Mouse (Mus musculus): ENCODE measurements at regions not wholly inside any gene's neighbourhood (a gene's known extent, or its start where the extent isn't known, plus 50 kb on each side); places are given as distances from the start of the nearest gene placed in this dataset.

DNA sequence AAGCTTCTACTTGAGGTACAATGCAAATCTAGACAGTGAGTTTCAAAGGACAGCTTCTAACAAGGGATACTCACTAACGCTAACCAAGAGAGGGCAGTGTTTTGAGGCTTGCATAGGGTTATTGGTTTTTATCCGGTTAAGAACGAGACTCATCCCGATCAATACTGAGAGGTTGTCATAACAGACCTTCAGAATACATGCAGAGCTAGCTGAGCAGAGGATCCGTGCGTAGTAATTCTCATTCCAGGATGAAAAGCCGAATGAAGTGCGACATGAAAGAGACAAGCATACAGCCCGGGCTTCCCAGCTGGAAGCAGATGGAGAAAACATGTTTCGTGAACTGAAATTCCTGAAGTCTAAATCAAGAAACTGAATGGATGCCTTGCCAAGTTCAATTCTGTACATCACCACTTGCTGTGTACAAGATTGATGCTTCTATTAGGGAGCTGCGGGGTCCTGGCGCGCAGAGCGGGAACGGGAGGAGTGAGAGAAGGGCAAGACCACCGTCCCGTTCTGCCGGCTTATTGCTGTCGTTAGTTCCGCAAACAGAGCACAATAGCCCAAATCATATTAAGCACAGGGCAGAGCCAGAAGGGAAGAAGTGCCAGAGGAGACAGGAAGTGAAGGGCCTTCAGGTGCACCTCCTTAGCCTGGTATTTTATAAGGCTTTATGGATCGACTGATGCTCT, 65.4 kb upstream of the Tes start:
- ATAC-seq (ENCODE audit: low FRiP score) (no peak), DNase-seq (ENCODE audit: low spot score) (no peak)
- Histone ChIP-seq H3K36me3 (ENCODE audit: control insufficient read depth, insufficient read depth, low read length) (no peaks in the 10 kb centered on the region), H3K9ac (ENCODE audit: low read depth, low read length) (no peak overlapping the region), H3K27ac (ENCODE audit: low read depth, low read length) (no peak overlapping the region), H3K4me1 (replicated peaks; ENCODE audit: control insufficient read depth, insufficient read depth, low read length) (0 out of 2 replicates have a peak, but pooled peaks cover 2% of the 10 kb centered on the region), H3K4me3 (ENCODE audit: low read depth, low read length) (no peak overlapping the region), H3K4me2 (replicated peaks; ENCODE audit: low read depth, low read length) (no peak overlapping the region), H3K9me3 (ENCODE audit: control insufficient read depth, low read length) (no peaks in the 10 kb centered on the region), H3K27me3 (ENCODE audit: control insufficient read depth, insufficient read depth, low read length) (no peaks in the 10 kb centered on the region)
- WGBS: 68% methylated on average over 21 of the region's 21 CpGs

DNA sequence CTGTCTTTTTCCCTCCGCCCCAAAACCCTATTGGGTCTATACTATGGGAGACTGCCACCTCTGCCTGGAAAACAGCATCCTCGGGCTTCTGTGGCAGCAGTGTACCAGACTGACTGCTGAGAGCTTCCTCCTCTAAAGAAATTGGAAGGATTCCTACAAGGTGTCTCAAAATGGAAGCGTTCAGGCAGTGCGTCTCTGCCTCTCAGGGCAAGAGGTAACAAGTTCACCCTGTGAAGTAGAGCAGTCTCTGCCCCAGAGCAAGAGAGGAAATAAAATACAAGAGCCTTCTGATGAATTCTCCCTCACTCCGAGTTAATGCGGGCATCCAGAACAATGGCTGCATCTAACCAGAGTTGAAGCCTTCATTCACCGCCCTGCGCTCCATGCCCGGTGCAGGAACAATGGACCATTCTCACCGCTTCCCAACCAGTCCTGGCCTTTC, 69.4 kb upstream of the Tes start:
- peak; percentile 50 for DNase-seq (ENCODE audit: low spot score)
- Histone ChIP-seq H3K4me1 (replicated peaks; ENCODE audit: control insufficient read depth, insufficient read depth, low read length) (0 out of 2 replicates have a peak, but pooled peaks cover 2% of the 10 kb centered on the region), H3K9ac (ENCODE audit: low read depth, low read length) (peak overlapping the region; percentile 45; the same call in 1 of the 2 replicates), H3K36me3 (ENCODE audit: control insufficient read depth, insufficient read depth, low read length) (no peaks in the 10 kb centered on the region), H3K27ac (ENCODE audit: low read depth, low read length) (no peak overlapping the region), H3K27me3 (ENCODE audit: control insufficient read depth, insufficient read depth, low read length) (no peaks in the 10 kb centered on the region), H3K4me2 (replicated peaks; ENCODE audit: low read depth, low read length) (peak overlapping the region; percentile 60), H3K4me3 (ENCODE audit: low read depth, low read length) (no peak overlapping the region), H3K9me3 (ENCODE audit: control insufficient read depth, low read length) (no peaks in the 10 kb centered on the region)
- ATAC-seq (ENCODE audit: low FRiP score): peak; percentile 80
- WGBS: 22% methylated on average over 10 of the region's 10 CpGs

DNA sequence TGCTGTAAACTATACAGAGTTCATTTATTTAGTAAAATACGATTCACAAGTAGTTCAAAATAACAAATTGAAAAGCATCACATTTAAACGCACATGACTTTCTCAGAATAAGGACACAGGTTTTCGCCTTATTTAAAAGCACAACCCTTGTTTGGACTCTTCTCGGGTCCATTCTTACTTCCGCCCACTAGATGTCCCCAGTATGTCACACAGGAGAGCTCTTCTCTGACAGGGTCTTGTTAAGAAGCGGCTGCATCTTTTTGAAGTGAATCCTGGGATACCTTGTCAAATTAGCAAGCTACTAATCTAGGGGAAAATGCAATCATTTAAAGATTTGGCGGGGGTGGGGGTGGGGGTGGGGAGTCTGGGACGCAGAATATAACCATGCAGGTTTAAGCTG, 70.2 kb upstream of the Tes start:
- Histone ChIP-seq H3K27ac (ENCODE audit: low read depth, low read length) (no peak overlapping the region), H3K9ac (ENCODE audit: low read depth, low read length) (no peak overlapping the region), H3K4me1 (replicated peaks; ENCODE audit: control insufficient read depth, insufficient read depth, low read length) (0 out of 2 replicates have a peak, but pooled peaks cover 2% of the 10 kb centered on the region), H3K4me2 (replicated peaks; ENCODE audit: low read depth, low read length) (no peak overlapping the region), H3K4me3 (ENCODE audit: low read depth, low read length) (no peak overlapping the region), H3K36me3 (ENCODE audit: control insufficient read depth, insufficient read depth, low read length) (no peaks in the 10 kb centered on the region), H3K27me3 (ENCODE audit: control insufficient read depth, insufficient read depth, low read length) (no peaks in the 10 kb centered on the region), H3K9me3 (ENCODE audit: control insufficient read depth, low read length) (no peaks in the 10 kb centered on the region)
- peak; percentile 56 for DNase-seq (ENCODE audit: low spot score)
- ATAC-seq (ENCODE audit: low FRiP score): peak; percentile 75
- 8% methylated on average over 8 of the region's 8 CpGs for WGBS

DNA sequence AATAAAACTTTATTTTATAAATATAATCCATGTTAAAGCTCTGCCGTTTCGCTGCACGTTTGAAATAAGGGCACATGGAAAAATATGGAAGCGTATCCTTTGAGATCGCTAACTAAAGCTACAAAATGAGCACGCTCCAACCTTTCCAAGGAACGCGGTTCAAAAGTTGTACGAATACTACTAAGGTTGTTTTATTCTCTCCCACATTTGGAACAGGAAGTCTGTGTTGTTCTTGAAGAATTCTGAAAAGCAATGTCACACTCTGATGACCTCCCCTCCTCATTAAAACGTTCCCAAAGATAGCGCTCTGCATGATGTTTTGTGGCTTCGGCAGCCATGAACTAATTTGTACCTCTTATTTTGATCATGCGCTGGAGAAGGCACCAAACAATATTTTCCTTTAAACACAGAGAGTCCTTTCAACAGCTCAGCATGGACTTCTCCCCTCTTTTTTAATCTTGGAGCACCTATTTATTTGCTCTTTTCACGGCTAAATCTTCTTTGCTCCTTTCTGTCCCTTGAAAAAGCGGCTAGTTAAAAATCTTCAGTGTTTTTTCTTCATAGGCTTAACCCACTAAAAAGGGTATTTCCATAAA, 72.9 kb upstream of the Tes start:
- DNase-seq (ENCODE audit: low spot score) (no peak), ATAC-seq (ENCODE audit: low FRiP score) (no peak)
- no peak overlapping the region for H3K9ac ChIP-seq (ENCODE audit: low read depth, low read length)
- H3K4me1 ChIP-seq (replicated peaks; ENCODE audit: control insufficient read depth, insufficient read depth, low read length): 0 out of 2 replicates have a peak, but pooled peaks cover 2% of the 10 kb centered on the region
- H3K27ac ChIP-seq (ENCODE audit: low read depth, low read length): no peak overlapping the region
- H3K4me2 ChIP-seq (replicated peaks; ENCODE audit: low read depth, low read length): no peak overlapping the region
- H3K4me3 ChIP-seq (ENCODE audit: low read depth, low read length): no peak overlapping the region
- H3K9me3 ChIP-seq (ENCODE audit: control insufficient read depth, low read length): no peaks in the 10 kb centered on the region
- H3K27me3 ChIP-seq (ENCODE audit: control insufficient read depth, insufficient read depth, low read length): no peaks in the 10 kb centered on the region
- WGBS: 68% methylated on average over 15 of the region's 15 CpGs
- H3K36me3 ChIP-seq (ENCODE audit: control insufficient read depth, insufficient read depth, low read length): no peaks in the 10 kb centered on the region

DNA sequence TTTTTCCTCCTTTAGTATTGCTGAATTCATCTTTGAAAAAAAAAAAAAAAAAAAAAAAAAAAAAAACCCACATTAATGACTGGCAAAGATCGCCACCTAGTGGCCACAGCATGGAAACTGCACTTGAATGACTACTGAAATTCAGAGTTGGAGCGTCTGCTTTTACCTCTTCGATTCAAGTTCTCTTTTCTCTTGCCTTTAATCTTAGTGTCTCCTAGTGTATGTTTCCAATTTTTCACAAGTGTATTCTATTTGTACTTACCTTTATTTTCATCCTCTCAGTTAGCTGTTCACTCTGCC, 79.9 kb upstream of the Tfec start:
- DNase-seq (ENCODE audit: low spot score) (peak; percentile 75), ATAC-seq (ENCODE audit: low FRiP score) (no peak)
- Histone ChIP-seq H3K27ac (ENCODE audit: low read depth, low read length) (no peak overlapping the region), H3K36me3 (ENCODE audit: control insufficient read depth, insufficient read depth, low read length) (no peaks in the 10 kb centered on the region), H3K4me1 (replicated peaks; ENCODE audit: control insufficient read depth, insufficient read depth, low read length) (no peaks in the 10 kb centered on the region), H3K4me3 (ENCODE audit: low read depth, low read length) (no peak overlapping the region), H3K27me3 (ENCODE audit: control insufficient read depth, insufficient read depth, low read length) (no peaks in the 10 kb centered on the region), H3K4me2 (replicated peaks; ENCODE audit: low read depth, low read length) (no peak overlapping the region), H3K9me3 (ENCODE audit: control insufficient read depth, low read length) (no peaks in the 10 kb centered on the region), H3K9ac (ENCODE audit: low read depth, low read length) (no peak overlapping the region)
- WGBS: 34% methylated on average over 3 of the region's 3 CpGs

DNA sequence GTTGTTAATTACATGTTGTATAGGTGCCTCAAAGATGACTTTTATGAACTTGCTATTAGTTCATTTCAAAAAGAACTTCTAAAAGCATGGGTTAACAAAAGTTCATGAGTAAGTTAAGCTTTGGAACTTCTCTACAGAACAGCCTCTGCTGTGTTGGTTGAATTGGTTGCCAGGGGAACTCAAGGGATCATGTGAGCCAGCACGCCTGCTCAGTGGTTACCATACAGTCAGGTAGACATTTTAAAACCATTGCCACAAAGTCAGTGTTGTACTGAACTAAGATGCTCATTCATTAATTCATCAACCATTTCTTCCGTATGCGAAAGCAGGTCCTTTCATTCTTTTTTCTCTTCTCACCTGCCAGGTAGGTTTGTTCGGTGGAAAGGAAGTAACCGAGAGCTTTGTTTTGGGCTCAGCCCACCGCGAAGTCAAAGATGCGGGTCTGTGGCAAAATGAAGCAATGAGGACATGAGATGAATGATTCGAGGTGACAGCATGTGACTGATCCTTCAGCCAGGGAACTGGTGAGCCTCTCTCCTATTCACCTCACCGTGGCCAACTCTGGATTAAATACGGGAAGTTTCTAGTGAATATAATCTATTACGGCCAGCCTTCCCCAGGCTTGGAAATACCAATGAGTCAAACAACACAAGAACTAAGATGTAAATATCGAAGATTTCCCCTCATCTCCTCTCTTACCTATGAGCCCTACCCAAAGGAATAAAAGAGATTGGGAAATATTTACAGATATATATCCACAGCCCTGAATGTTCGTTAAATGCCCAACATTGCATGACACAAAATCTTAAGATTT, 79.4 kb upstream of the Tfec start:
- ATAC-seq (ENCODE audit: low FRiP score): no peak

DNA sequence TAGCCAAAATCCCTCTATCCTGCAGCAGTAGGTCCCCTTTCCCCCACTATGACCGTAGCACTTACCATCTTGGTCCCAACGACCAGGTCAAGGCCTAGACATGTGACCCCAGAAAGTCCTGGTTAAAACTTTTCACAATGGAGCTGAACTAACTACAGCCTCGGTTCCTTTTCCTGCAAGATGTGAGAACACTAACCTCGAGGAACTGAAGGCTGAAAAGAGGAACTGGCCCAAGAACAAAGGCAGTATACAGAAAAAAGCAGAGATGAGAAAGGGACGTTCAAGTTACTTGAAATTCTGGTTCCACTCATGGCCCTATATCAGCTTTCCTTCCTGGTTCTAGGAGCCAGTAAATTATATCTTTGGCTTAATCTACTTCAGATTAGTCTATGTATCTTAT, 67.4 kb upstream of the Tfec start:
- no peaks in the 10 kb centered on the region for H3K36me3 ChIP-seq (ENCODE audit: control insufficient read depth, insufficient read depth, low read length)
- ATAC-seq (ENCODE audit: low FRiP score) (no peak), DNase-seq (ENCODE audit: low spot score) (no peak)
- H3K27me3 ChIP-seq (ENCODE audit: control insufficient read depth, insufficient read depth, low read length): no peaks in the 10 kb centered on the region
- H3K9ac ChIP-seq (ENCODE audit: low read depth, low read length): no peak overlapping the region
- H3K4me2 ChIP-seq (replicated peaks; ENCODE audit: low read depth, low read length): no peak overlapping the region
- H3K9me3 ChIP-seq (ENCODE audit: control insufficient read depth, low read length): no peaks in the 10 kb centered on the region
- no peak overlapping the region for H3K4me3 ChIP-seq (ENCODE audit: low read depth, low read length)
- 73% methylated on average over 5 of the region's 5 CpGs for WGBS
- H3K4me1 ChIP-seq (replicated peaks; ENCODE audit: control insufficient read depth, insufficient read depth, low read length): no peaks in the 10 kb centered on the region
- no peak overlapping the region for H3K27ac ChIP-seq (ENCODE audit: low read depth, low read length)

More for the DNA sequence above, 79.4 kb upstream of the Tfec start:
- H3K4me2 ChIP-seq (replicated peaks; ENCODE audit: low read depth, low read length): no peak overlapping the region
- no peaks in the 10 kb centered on the region for H3K4me1 ChIP-seq (replicated peaks; ENCODE audit: control insufficient read depth, insufficient read depth, low read length)
- no peaks in the 10 kb centered on the region for H3K27me3 ChIP-seq (ENCODE audit: control insufficient read depth, insufficient read depth, low read length)
- no peak for DNase-seq (ENCODE audit: low spot score)
- no peak overlapping the region for H3K4me3 ChIP-seq (ENCODE audit: low read depth, low read length)
- no peak overlapping the region for H3K27ac ChIP-seq (ENCODE audit: low read depth, low read length)
- 71% methylated on average over 14 of the region's 14 CpGs for WGBS
- H3K9ac ChIP-seq (ENCODE audit: low read depth, low read length): no peak overlapping the region
- no peaks in the 10 kb centered on the region for H3K9me3 ChIP-seq (ENCODE audit: control insufficient read depth, low read length)
- H3K36me3 ChIP-seq (ENCODE audit: control insufficient read depth, insufficient read depth, low read length): no peaks in the 10 kb centered on the region

DNA sequence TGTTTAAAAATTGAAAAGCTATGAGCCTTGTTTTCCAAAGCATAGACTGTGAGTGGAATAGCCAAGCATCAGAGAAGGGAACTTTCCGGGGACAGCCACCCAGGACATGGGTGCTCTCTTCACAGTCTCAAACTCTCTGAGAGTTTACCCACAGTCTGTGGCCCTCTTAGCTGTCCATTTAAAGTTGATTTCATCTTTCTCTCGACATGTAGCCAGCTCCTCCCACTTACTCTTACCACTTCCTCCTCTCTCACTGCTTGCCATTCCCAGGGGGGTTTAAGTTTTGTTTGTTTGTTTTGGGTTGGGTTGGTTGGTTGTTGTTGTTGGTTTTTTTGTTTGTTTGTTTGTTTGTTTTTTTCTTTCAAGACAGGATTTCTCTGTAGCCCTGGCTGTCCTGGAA, 66.1 kb upstream of the Tfec start:
- H3K36me3 ChIP-seq (ENCODE audit: control insufficient read depth, insufficient read depth, low read length): no peaks in the 10 kb centered on the region
- 76% methylated on average over 2 of the region's 2 CpGs for WGBS
- no peak overlapping the region for H3K27ac ChIP-seq (ENCODE audit: low read depth, low read length)
- no peak overlapping the region for H3K4me3 ChIP-seq (ENCODE audit: low read depth, low read length)
- H3K9ac ChIP-seq (ENCODE audit: low read depth, low read length): no peak overlapping the region
- no peak for ATAC-seq (ENCODE audit: low FRiP score)
- no peaks in the 10 kb centered on the region for H3K4me1 ChIP-seq (replicated peaks; ENCODE audit: control insufficient read depth, insufficient read depth, low read length)
- H3K4me2 ChIP-seq (replicated peaks; ENCODE audit: low read depth, low read length): no peak overlapping the region
- no peaks in the 10 kb centered on the region for H3K9me3 ChIP-seq (ENCODE audit: control insufficient read depth, low read length)
- no peak for DNase-seq (ENCODE audit: low spot score)
- no peaks in the 10 kb centered on the region for H3K27me3 ChIP-seq (ENCODE audit: control insufficient read depth, insufficient read depth, low read length)

All from hindbrain, embryonic 11.5 days (tissue).